Mouse (Mus musculus): ENCODE results near the gene Olfr1358. TPM values are rescaled to one million over a fixed set of nuclear protein-coding genes. Genes with fewer than 3 reads are reported as not detected.

Olfr1358 gene
- polyA plus RNA-seq, 1 experiment from 2014 or later, result not detected

GRCm38 (mm10) chr10:78525511-78525910 is 8.3 kb downstream of the Olfr1358 start:
- Histone ChIP-seq H3K9me3 (ENCODE audit: control insufficient read depth, low read length) (no peaks in the 10 kb centered on the region), H3K27ac (ENCODE audit: low read depth) (no peak overlapping the region), H3K4me3 (ENCODE audit: low read depth, low read length) (no peak overlapping the region), H3K36me3 (ENCODE audit: control insufficient read depth, insufficient read depth, low read length) (no peaks in the 10 kb centered on the region), H3K27me3 (replicated peaks; ENCODE audit: control insufficient read depth, insufficient read depth, low read length) (no peaks in the 10 kb centered on the region), H3K4me1 (replicated peaks; ENCODE audit: control insufficient read depth, insufficient read depth, low read length) (no peaks in the 10 kb centered on the region), H3K4me2 (ENCODE audit: low read length) (no peak overlapping the region), H3K9ac (ENCODE audit: low read length) (no peak overlapping the region)
- DNase-seq (ENCODE audit: low spot score), result no peak
- no peak for ATAC-seq (replicated peaks; ENCODE audit: low FRiP score, low TSS enrichment, low read depth)
- 68% methylated on average over 4 of the region's 4 CpGs for WGBS

DNA sequence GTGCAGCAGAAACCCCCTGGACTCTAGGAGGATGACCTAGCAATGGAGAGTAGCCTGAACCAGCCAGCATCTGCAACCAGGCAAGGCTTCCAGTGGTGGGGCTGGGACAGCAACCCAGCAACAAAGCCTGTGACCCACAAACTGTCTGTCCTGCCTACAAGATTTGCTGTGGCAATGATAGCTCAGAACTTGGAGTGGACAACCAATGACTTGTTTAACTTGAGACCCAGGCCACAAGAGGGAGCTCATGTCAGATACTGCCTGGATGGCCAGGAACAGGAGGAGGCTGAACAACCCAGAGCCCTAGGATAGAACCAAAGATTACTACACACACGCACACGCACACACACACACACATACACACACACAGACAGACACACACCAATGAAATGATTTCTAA is 23.7 kb downstream of the Olfr1358 start:
- H3K9ac ChIP-seq (ENCODE audit: low read length), result no peak overlapping the region
- H3K4me2 ChIP-seq (ENCODE audit: low read length), result no peak overlapping the region
- no peak overlapping the region for H3K4me3 ChIP-seq (ENCODE audit: low read depth, low read length)
- no peaks in the 10 kb centered on the region for H3K36me3 ChIP-seq (ENCODE audit: control insufficient read depth, insufficient read depth, low read length)
- DNase-seq (ENCODE audit: low spot score) (no peak), ATAC-seq (replicated peaks; ENCODE audit: low FRiP score, low TSS enrichment, low read depth) (no peak)
- H3K9me3 ChIP-seq (ENCODE audit: control insufficient read depth, low read length), result no peaks in the 10 kb centered on the region
- 68% methylated on average over 2 of the region's 2 CpGs for WGBS
- H3K4me1 ChIP-seq (replicated peaks; ENCODE audit: control insufficient read depth, insufficient read depth, low read length), result no peaks in the 10 kb centered on the region
- no peak overlapping the region for H3K27ac ChIP-seq (ENCODE audit: low read depth)
- H3K27me3 ChIP-seq (replicated peaks; ENCODE audit: control insufficient read depth, insufficient read depth, low read length), result no peaks in the 10 kb centered on the region

DNA sequence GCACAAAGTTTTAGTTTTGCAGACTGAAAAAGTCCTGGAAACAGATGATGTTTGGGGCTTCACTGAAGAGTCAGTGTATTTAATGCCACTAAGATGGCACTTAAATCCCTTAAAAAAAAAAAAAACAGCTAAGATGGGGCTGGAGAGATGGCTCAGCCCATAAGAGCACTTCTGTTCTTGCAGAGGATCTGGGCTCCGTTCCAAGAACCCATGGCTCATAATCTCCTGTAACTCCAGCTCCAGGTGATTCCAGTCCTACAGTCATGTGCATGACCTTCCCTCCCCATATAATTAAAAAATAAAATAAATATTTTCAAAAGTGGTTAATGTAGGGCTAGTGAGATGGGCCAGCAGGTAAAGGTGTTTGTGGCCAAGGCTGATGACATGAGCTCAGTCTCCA is 47.8 kb downstream of the Olfr1358 start:
- no peak overlapping the region for H3K4me3 ChIP-seq (ENCODE audit: low read depth, low read length)

DNA sequence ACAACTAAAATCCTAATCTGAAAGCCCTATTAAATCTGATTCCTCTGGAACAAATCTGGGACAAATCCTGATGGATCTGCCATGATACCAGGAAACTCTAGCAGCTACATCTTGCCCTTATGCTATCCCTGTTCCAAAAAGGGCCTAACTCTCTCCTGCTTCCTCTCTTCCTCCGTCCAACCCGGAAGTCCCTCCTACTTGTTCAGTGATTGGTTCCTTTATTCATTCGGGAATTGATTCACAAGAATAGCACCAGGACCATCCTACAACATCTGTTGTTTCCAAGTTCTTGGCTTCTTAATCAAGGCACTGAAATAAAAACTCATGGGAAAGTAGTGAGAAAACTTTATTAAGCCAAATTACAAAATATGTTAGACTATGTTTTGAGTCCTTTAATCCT is 52.0 kb downstream of the Olfr1358 start:
- no peak overlapping the region for H3K27ac ChIP-seq (ENCODE audit: low read depth)
- no peaks in the 10 kb centered on the region for H3K4me1 ChIP-seq (replicated peaks; ENCODE audit: control insufficient read depth, insufficient read depth, low read length)
- ATAC-seq (replicated peaks; ENCODE audit: low FRiP score, low TSS enrichment, low read depth) (no peak), DNase-seq (ENCODE audit: low spot score) (no peak)
- H3K4me2 ChIP-seq (ENCODE audit: low read length), result no peak overlapping the region
- H3K4me3 ChIP-seq (ENCODE audit: low read depth, low read length), result no peak overlapping the region
- H3K9ac ChIP-seq (ENCODE audit: low read length), result no peak overlapping the region
- H3K9me3 ChIP-seq (ENCODE audit: control insufficient read depth, low read length), result no peaks in the 10 kb centered on the region
- H3K36me3 ChIP-seq (ENCODE audit: control insufficient read depth, insufficient read depth, low read length), result no peaks in the 10 kb centered on the region
- H3K27me3 ChIP-seq (replicated peaks; ENCODE audit: control insufficient read depth, insufficient read depth, low read length), result no peaks in the 10 kb centered on the region
- 84% methylated on average over 3 of the region's 3 CpGs for WGBS

More for the DNA sequence above, 47.8 kb downstream of the Olfr1358 start:
- Histone ChIP-seq H3K27ac (ENCODE audit: low read depth) (no peak overlapping the region), H3K36me3 (ENCODE audit: control insufficient read depth, insufficient read depth, low read length) (no peaks in the 10 kb centered on the region), H3K4me2 (ENCODE audit: low read length) (no peak overlapping the region), H3K9me3 (ENCODE audit: control insufficient read depth, low read length) (no peaks in the 10 kb centered on the region), H3K27me3 (replicated peaks; ENCODE audit: control insufficient read depth, insufficient read depth, low read length) (no peaks in the 10 kb centered on the region), H3K4me1 (replicated peaks; ENCODE audit: control insufficient read depth, insufficient read depth, low read length) (no peaks in the 10 kb centered on the region), H3K9ac (ENCODE audit: low read length) (no peak overlapping the region)
- ATAC-seq (replicated peaks; ENCODE audit: low FRiP score, low TSS enrichment, low read depth) (no peak), DNase-seq (ENCODE audit: low spot score) (no peak)
- WGBS, result 88% methylated on average over 1 of the region's 1 CpGs

- DNase-seq (ENCODE audit: low spot score) (no peak), ATAC-seq (replicated peaks; ENCODE audit: low FRiP score, low TSS enrichment, low read depth) (no peak)
- 53% methylated on average over 3 of the region's 3 CpGs for WGBS
- no peak overlapping the region for H3K27ac ChIP-seq (ENCODE audit: low read depth)
- H3K4me2 ChIP-seq (ENCODE audit: low read length), result no peak overlapping the region
- no peaks in the 10 kb centered on the region for H3K9me3 ChIP-seq (ENCODE audit: control insufficient read depth, low read length)
- no peaks in the 10 kb centered on the region for H3K27me3 ChIP-seq (replicated peaks; ENCODE audit: control insufficient read depth, insufficient read depth, low read length)
- no peaks in the 10 kb centered on the region for H3K36me3 ChIP-seq (ENCODE audit: control insufficient read depth, insufficient read depth, low read length)
- H3K4me3 ChIP-seq (ENCODE audit: low read depth, low read length), result no peak overlapping the region
- H3K4me1 ChIP-seq (replicated peaks; ENCODE audit: control insufficient read depth, insufficient read depth, low read length), result no peaks in the 10 kb centered on the region
- no peak overlapping the region for H3K9ac ChIP-seq (ENCODE audit: low read length)
Measured at GRCm38 (mm10) chr10:78569686-78570085, 52.5 kb downstream of the Olfr1358 start.

Small RNA genes lying within 50 kb of the gene (microRNA-seq; reads per million reads assigned to microRNA genes)
- not detected for gene Gm27541

Other genes starting within 250 kb of the Olfr1358 start
- gene Agpat3, start 164.9 kb upstream of the Olfr1358 start, polyA plus RNA-seq (2014; fragmentation: Nextera tagmentation; extraction: Ambion mirVana), result 38.1 and 59.2 TPM in 2 replicates
- 238 and 249 TPM in 2 replicates for gene Rrp1, start 104.4 kb upstream of the Olfr1358 start, polyA plus RNA-seq (2014; fragmentation: Nextera tagmentation; extraction: Ambion mirVana)
- gene Cstb, start 91.8 kb upstream of the Olfr1358 start, polyA plus RNA-seq (2014; fragmentation: Nextera tagmentation; extraction: Ambion mirVana), result 258 and 265 TPM in 2 replicates
- gene Pdxk, start 52.5 kb upstream of the Olfr1358 start, polyA plus RNA-seq (2014; fragmentation: Nextera tagmentation; extraction: Ambion mirVana), result 10.2 and 12.0 TPM in 2 replicates
- 44.1 and 46.8 TPM in 2 replicates for gene Ilvbl, start 56.9 kb downstream of the Olfr1358 start, polyA plus RNA-seq (2014; fragmentation: Nextera tagmentation; extraction: Ambion mirVana)
- 19.4 and 24.1 TPM in 2 replicates for gene Syde1, start 74.5 kb downstream of the Olfr1358 start, polyA plus RNA-seq (2014; fragmentation: Nextera tagmentation; extraction: Ambion mirVana)
- gene Olfr1357, start 100.6 kb downstream of the Olfr1358 start, polyA plus RNA-seq (2014; fragmentation: Nextera tagmentation; extraction: Ambion mirVana), result not detected in 2 replicates
- gene Casp14, start 200.9 kb downstream of the Olfr1358 start, polyA plus RNA-seq (2014; fragmentation: Nextera tagmentation; extraction: Ambion mirVana), result 0.18 TPM in 1 of 2 replicates, not detected in the other
- gene Ccdc105, start 235.6 kb downstream of the Olfr1358 start, polyA plus RNA-seq (2014; fragmentation: Nextera tagmentation; extraction: Ambion mirVana), result 0.11 TPM in 1 of 2 replicates, not detected in the other

Measured in intestine, embryonic 14.5 days (tissue).